Mouse (Mus musculus) midbrain, embryonic 12.5 days (tissue): ENCODE results near the gene Siah1a. TPM values are rescaled to one million over a fixed set of nuclear protein-coding genes. Genes with fewer than 3 reads are reported as not detected.

Experiments
- ATAC-seq: fragments of 200-750 bp; cut with Nextera tagmentation; 2 replicates; pipeline ENCODE4 v1.8.0; 2017; ENCODE audit warnings: low read depth, moderate TSS enrichment, moderate library complexity; ENCODE audit not compliant: low FRiP score
- H3K27ac ChIP-seq: fragments of 300-500 bp; sonication (generic); replicated peaks from 2 replicates; pipeline ENCODE4 v1.5.1; 2016; ENCODE audit warnings: mild to moderate bottlenecking
- H3K27me3 ChIP-seq: fragments of 300-500 bp; sonication (generic); 2 replicates; pipeline ENCODE4 v1.6.1; 2016; ENCODE audit warnings: mild to moderate bottlenecking
- H3K36me3 ChIP-seq: fragments of 300-500 bp; sonication (generic); 2 replicates; pipeline ENCODE4 v1.6.1; 2016
- H3K4me1 ChIP-seq: fragments of 300-500 bp; sonication (generic); 2 replicates; pipeline ENCODE4 v1.6.1; 2016
- H3K4me2 ChIP-seq: fragments of 300-500 bp; sonication (generic); replicated peaks from 2 replicates; pipeline ENCODE4 v1.6.1; 2016; ENCODE audit warnings: mild to moderate bottlenecking, moderate library complexity
- H3K4me3 ChIP-seq: fragments of 300-500 bp; sonication (generic); 2 replicates; pipeline ENCODE4 v1.5.1; 2016; ENCODE audit warnings: mild to moderate bottlenecking
- H3K9ac ChIP-seq: fragments of 300-500 bp; sonication (generic); replicated peaks from 2 replicates; pipeline ENCODE4 v1.6.1; 2016; ENCODE audit warnings: mild to moderate bottlenecking, moderate library complexity
- H3K9me3 ChIP-seq: fragments of 300-500 bp; sonication (generic); 2 replicates; pipeline ENCODE4 v1.6.1; 2016; ENCODE audit warnings: mild to moderate bottlenecking
- WGBS: fragments of 180-500 bp; shearing (Covaris S2); methylation state at CpG from one replicate; pipeline ENCODE4 v1.1.7; 2016; 5-methylcytosine and 5-hydroxymethylcytosine counted together
- polyA plus RNA-seq: library from polyadenylated mRNA; unstranded; fragments of >200 nt; fragmentation: Nextera tagmentation; extraction: Ambion mirVana; gene quantifications from 2 replicates; pipeline ENCODE4 v1.2.1, GENCODE M21; 2016

Gene Siah1a
- polyA plus RNA-seq, 1 experiment from 2014 or later, result 89.8 TPM

DNA sequence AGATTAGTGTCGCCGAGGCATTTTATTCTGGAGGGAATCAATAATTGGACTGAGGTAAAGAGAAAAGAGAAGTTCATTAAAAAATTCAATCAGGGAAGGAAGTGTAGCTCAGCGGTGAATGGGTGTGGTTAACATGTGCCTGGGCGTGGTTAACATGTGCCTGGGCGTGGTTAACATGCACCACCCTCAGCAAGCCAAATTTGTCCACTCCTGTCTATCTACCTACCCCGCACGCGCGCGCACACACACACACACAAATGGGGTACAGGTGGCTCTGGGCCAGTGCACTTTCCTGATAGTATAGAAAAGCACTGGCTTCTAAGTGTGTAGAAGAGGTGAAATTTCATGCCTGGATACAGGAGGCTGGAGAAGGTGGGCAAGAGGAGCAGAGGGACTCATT lies 19.4 kb upstream of the Siah1a start:
- Histone ChIP-seq H3K9ac (no peak overlapping the region), H3K4me2 (no peak overlapping the region), H3K36me3 (no peaks in the 10 kb centered on the region), H3K27ac (no peak overlapping the region), H3K4me1 (no peaks in the 10 kb centered on the region), H3K27me3 (no peaks in the 10 kb centered on the region), H3K9me3 (no peaks in the 10 kb centered on the region), H3K4me3 (no peak overlapping the region)
- WGBS, result 88% methylated on average over 10 of the region's 10 CpGs
- no peak for ATAC-seq

DNA sequence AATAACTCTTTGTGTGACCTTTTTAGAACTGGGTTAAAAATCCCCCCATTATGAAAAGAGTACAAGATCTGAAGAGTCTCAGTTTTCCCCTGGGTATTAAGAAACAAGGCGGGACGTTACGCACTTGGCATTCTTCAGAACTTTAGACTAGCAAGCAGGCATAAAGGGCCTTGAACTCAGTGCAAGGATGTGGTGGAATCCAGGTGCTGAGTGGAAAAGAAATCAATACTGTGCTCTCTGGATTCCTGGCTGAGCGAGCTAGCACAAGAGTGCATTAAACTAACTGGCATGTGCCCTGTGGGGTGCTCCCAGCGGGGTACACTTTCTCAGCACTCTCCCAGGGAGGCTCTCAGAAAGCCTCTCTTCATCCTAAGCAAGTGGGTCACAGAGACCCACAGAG lies 17.1 kb upstream of the Siah1a start:
- 50% methylated on average over 5 of the region's 5 CpGs for WGBS
- H3K4me1 ChIP-seq, result no peaks in the 10 kb centered on the region
- H3K27me3 ChIP-seq, result no peaks in the 10 kb centered on the region
- H3K4me2 ChIP-seq, result no peak overlapping the region
- H3K9me3 ChIP-seq, result no peaks in the 10 kb centered on the region
- H3K4me3 ChIP-seq, result no peak overlapping the region
- H3K9ac ChIP-seq, result no peak overlapping the region
- no peak for ATAC-seq
- H3K36me3 ChIP-seq, result no peaks in the 10 kb centered on the region
- no peak overlapping the region for H3K27ac ChIP-seq

DNA sequence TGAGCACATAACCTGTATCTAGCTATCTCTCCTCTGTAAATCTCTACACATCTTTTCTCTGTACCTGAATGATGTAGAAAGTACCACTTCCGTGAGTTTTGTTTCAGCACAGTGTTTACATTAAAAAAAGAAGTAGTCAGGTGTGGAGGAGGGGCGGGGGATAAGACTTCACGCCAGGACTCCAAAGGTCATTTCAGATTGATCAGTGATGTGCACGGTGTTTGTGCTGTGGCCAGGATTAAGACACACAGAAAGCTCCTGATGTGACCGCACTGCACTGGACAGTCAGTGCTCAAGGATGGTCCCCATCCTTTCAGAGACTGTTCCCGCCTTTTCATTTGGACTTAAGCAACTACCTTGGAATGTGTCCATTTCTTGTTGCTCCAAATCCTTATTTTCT lies 15.0 kb upstream of the Siah1a start:
- Histone ChIP-seq H3K27ac (no peak overlapping the region), H3K9ac (no peak overlapping the region), H3K4me2 (no peak overlapping the region), H3K9me3 (no peaks in the 10 kb centered on the region), H3K27me3 (no peaks in the 10 kb centered on the region), H3K4me3 (no peak overlapping the region), H3K4me1 (peaks cover 5% of the 10 kb centered on the region; the same call in 1 of the 2 replicates), H3K36me3 (no peaks in the 10 kb centered on the region)
- no peak for ATAC-seq
- WGBS, result 58% methylated on average over 6 of the region's 6 CpGs

DNA sequence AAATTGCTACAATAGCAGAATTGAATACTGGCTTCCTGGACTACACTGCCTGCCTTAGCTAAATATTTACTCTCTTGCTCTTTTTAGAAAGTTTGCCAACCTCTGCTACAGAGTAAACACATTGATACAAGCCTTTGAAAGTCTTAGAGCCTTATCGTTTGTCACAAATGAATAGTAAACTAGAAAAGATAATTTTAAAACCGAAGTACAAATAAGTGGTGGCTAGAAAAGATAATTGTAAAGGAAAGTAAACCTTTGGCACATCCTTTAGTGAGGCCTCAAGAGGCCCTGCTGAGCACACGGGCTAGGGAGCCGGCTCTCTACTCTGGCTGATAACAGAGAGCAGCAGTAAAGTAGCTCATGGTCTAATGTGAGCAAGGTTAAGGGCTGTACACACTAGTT lies 13.4 kb upstream of the Siah1a start:
- Histone ChIP-seq H3K27ac (no peak overlapping the region), H3K9ac (no peak overlapping the region), H3K36me3 (no peaks in the 10 kb centered on the region), H3K4me1 (peaks cover 5% of the 10 kb centered on the region; the same call in 1 of the 2 replicates), H3K9me3 (no peaks in the 10 kb centered on the region), H3K27me3 (no peaks in the 10 kb centered on the region), H3K4me2 (no peak overlapping the region), H3K4me3 (no peak overlapping the region)
- ATAC-seq, result no peak
- 60% methylated on average over 4 of the region's 4 CpGs for WGBS

DNA sequence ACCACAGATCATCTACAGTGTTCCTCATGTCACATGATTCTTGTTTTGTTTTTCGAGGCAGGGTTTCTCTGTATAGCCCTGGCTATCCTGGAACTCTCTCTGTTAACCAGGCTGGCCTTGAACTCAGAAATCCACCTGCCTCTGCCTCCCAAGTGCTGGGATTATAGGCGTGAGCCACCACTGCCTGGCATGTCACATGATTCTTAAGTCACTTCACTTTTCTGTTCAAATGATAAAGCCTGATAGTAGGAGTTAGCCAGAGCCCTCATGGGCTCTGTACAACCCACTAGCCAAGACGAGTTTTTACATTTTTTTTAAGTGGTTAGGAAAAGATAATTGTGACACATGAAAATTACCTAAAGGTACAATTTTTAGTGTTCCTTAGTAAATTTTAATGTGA lies 12.9 kb upstream of the Siah1a start:
- 75% methylated on average over 3 of the region's 3 CpGs for WGBS
- Histone ChIP-seq H3K4me3 (no peak overlapping the region), H3K9me3 (no peaks in the 10 kb centered on the region), H3K27me3 (no peaks in the 10 kb centered on the region), H3K27ac (no peak overlapping the region), H3K4me1 (peaks cover 5% of the 10 kb centered on the region; the same call in 1 of the 2 replicates), H3K36me3 (no peaks in the 10 kb centered on the region), H3K9ac (no peak overlapping the region), H3K4me2 (no peak overlapping the region)
- ATAC-seq, result no peak

DNA sequence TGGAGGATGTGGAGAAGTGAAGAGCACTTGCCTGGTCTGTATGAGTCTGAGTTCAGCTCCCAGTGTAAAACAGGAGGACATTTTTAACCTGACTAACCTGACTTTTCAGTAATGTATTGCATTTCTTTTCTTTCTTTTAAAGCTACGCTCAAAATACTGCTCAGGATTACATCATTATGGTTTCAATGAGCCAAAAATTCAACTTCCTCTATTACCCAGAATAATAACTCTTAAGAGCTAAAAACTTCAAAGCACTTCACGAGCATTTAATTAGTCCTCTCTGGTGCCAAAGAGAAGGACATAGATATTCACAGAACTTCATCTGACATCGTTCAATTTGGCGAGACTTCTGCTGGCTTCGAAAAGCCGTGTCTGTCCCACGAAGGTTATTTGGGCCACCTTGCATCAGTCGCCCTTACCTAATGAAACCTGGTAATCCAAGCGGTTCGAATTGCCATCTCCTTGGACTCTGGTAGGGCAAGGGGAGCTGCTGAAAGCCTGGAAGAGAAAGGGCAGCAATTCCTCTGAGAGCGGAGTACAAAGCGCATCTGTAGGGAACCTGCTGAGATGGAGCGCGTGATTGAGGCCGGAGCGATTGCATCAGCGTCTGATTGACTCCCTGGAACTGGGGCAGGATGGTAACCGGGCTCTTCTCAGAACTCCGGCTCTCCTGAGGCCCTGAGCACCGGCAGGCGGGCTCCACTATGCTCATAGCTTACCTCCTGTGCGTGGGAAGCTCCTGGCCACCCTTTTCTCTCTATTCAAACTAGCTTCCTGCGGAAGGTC lies 11.4 kb upstream of the Siah1a start:
- Histone ChIP-seq H3K27me3 (no peaks in the 10 kb centered on the region), H3K9ac (no peak overlapping the region), H3K4me2 (peak overlapping the region; percentile 40), H3K36me3 (no peaks in the 10 kb centered on the region), H3K4me3 (no peak overlapping the region), H3K4me1 (peaks cover 5% of the 10 kb centered on the region; the same call in 1 of the 2 replicates), H3K9me3 (no peaks in the 10 kb centered on the region), H3K27ac (no peak overlapping the region)
- ATAC-seq, result no peak
- WGBS, result 19% methylated on average over 23 of the region's 23 CpGs

DNA sequence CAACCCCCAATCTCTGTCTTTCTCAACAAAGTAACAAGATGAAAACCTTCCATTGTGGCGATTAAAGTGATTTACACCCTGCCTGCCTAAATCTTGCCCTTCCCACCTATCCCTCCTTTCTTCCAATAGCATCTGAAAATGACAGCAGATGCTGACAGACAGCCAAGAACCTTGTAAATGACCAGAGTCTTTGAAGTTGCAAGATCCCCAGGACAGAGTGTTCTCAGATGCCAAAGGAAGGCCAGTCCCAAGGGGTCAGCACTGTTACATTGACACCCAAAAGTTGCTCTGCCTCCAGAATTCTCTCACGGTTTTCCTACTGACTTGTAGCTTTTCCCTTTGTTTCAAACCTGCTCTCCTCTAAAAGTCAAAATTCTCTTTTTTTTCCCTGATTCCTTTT lies 4.1 kb upstream of the Siah1a start:
- no peak for ATAC-seq
- H3K9ac ChIP-seq, result no peak overlapping the region
- no peaks in the 10 kb centered on the region for H3K27me3 ChIP-seq
- H3K4me1 ChIP-seq, result peaks cover 8% of the 10 kb centered on the region
- H3K4me2 ChIP-seq, result no peak overlapping the region
- no peaks in the 10 kb centered on the region for H3K36me3 ChIP-seq
- H3K9me3 ChIP-seq, result no peaks in the 10 kb centered on the region
- H3K27ac ChIP-seq, result no peak overlapping the region
- no peak overlapping the region for H3K4me3 ChIP-seq
- 54% methylated on average over 2 of the region's 2 CpGs for WGBS

DNA sequence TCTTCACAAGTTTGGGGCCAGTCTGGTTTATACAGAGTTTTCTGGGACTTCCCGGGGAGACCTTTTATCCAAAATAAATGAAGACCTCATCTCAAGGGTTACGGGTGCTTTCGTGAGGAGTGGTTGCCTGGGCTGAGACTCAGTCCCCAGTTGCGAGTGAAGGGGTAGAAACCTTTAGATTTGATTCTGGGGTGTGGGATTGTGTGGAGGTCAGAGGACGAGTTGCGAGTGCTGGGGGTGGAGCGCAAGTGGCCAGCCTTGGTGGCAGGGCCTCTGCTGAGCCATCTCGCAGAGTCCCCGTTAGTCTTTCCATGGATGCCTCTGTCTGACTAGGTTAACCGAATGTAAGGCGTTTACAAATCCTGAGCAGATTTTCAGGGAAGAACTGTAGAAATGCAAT lies 777 bp upstream of the Siah1a start:
- WGBS, result under 1% methylated on average over 11 of the region's 11 CpGs
- no peak for ATAC-seq
- peaks cover 28% of the 10 kb centered on the region for H3K4me1 ChIP-seq
- H3K9ac ChIP-seq, result peak overlapping the region; percentile 99
- H3K4me3 ChIP-seq, result peak overlapping the region; percentile 96
- no peaks in the 10 kb centered on the region for H3K9me3 ChIP-seq
- peak overlapping the region; percentile 84 for H3K4me2 ChIP-seq
- H3K27ac ChIP-seq, result peak overlapping the region; percentile 98; the same call in 1 of the 2 replicates
- no peaks in the 10 kb centered on the region for H3K27me3 ChIP-seq
- H3K36me3 ChIP-seq, result no peaks in the 10 kb centered on the region

DNA sequence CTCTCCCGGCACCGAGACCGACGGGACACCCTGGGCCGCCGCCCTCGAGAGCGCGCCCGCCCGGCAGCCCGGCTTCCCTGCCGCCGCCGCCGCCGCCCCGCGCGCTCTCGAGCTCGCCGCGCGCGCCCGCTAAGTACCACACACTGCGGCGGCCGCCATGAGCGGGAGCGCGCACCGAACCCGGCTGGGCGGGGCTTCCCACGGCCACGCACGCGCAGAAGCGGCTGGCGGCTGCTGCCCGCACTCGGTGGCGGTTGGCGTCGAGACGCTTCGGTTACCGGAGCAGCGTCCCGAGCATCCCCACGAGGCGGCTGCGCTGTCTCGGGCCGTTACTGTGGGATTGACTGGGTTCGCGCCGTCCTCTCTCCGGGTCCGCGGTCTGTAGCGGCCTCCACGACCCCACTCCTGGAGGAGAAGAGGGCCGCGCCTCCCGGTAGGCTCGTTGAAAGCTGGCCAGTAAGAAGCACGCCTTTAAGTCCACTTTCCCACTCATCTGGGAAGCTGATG lies 254 bp upstream of the Siah1a start:
- peak overlapping the region; percentile 96 for H3K4me3 ChIP-seq

DNA sequence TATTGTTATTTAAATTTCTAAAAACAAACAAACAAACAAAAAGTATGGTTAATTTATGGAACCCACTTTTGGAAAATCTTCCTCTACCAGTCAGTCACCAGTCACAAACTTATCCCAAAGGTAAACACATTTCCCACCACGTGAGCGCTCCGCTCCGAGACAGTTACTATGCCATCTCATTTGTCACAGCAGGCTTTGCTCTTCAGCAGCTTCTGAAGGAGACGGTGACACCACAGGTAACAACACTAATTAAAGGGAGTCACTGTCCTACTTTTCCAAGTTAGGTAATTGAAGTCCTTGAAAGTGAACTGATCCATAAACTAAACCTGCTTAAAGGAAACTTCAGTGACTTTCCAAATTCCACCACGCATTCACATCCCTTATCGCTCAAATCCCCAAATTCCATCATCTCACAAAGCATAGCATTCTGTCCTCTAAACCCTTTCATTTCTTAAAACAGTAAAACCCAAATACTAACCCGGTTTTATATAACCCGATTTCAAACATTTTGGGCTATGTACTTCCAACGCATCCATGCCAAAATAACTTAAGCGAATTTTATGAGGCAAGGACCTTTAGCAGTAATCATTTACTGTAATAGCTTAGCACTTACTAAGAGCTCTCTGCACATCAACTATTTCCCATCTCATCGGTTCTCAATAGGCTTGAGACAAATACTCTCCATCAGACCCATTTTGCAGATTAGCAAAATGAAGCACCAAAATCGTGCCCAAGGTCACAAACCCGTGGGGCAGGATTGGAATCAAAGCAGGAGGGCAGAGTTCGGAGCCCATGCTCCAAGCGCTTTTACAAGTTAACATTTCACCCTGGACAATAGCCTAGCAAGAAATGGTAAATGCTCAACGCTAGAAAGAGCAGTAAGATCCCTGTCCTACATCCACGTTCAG lies 1.2 kb downstream of the Siah1a start:
- peak overlapping the region; percentile 99 for H3K9ac ChIP-seq
- WGBS, result 5% methylated on average over 18 of the region's 18 CpGs
- H3K27me3 ChIP-seq, result no peaks in the 10 kb centered on the region
- ATAC-seq, result no peak
- H3K4me1 ChIP-seq, result peaks cover 32% of the 10 kb centered on the region
- H3K9me3 ChIP-seq, result no peaks in the 10 kb centered on the region
- peak overlapping the region; percentile 96 for H3K4me3 ChIP-seq
- peak overlapping the region; percentile 98 for H3K27ac ChIP-seq
- H3K4me2 ChIP-seq, result peak overlapping the region; percentile 84
- H3K36me3 ChIP-seq, result no peaks in the 10 kb centered on the region

More for the DNA sequence above, 254 bp upstream of the Siah1a start:
- Histone ChIP-seq H3K9me3 (no peaks in the 10 kb centered on the region), H3K9ac (peak overlapping the region; percentile 99), H3K27me3 (no peaks in the 10 kb centered on the region), H3K4me1 (peaks cover 31% of the 10 kb centered on the region), H3K36me3 (no peaks in the 10 kb centered on the region), H3K4me2 (peak overlapping the region; percentile 84), H3K27ac (peak overlapping the region; percentile 98)
- 0% methylated on average over 59 of the region's 70 CpGs for WGBS
- peak; percentile 82 for ATAC-seq

DNA sequence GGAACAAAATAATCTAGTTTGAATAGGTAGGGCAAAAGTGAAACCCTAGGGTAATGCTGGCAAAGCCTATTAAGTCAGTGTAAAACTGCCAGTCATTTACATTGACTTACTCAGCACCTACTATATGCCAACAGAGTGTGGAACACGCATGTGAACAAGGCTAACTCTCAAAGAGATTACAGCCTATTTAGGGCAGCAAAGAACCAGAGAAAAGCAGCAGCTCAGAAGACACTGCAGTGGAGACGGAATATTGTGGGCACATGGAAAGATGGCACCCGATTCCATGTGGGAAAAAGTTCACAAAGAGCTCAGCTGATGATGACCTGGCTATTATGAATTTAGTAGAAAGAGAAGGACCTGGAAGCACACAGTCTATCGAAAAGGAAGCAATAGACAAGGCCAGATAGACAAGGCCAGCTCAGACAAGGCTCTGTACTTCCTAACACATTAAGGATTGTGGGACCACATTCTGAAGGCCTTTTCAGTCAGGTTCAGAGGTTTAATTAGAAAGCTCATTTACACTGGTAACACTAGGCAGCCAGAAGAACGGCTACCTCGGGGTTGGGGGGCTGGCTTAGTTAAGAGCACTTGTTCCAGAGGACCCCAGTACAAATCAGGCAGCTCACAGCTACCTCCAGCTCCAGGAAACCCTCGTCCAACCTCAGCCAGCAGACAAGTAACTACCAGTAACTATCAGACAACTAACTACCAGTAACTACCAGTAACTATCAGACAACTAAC lies 3.0 kb downstream of the Siah1a start:
- ATAC-seq, result no peak
- Histone ChIP-seq H3K4me3 (no peak overlapping the region), H3K9ac (no peak overlapping the region), H3K9me3 (no peaks in the 10 kb centered on the region), H3K4me1 (peaks cover 32% of the 10 kb centered on the region), H3K36me3 (no peaks in the 10 kb centered on the region), H3K4me2 (peak overlapping the region; percentile 9; the same call in 1 of the 2 replicates), H3K27ac (no peak overlapping the region), H3K27me3 (no peaks in the 10 kb centered on the region)
- 79% methylated on average over 7 of the region's 7 CpGs for WGBS
